Mouse (Mus musculus): Measurements from ENCODE around the gene Rbfox2. TPM values are rescaled to one million over a fixed set of nuclear protein-coding genes. Genes with fewer than 3 reads are reported as not detected.
A peak's percentile ranks its signal among the peaks of the same experiment; 100 is the strongest.

Gene Rbfox2
- polyA plus RNA-seq, 1 experiment from 2014 or later, result 119 TPM

DNA sequence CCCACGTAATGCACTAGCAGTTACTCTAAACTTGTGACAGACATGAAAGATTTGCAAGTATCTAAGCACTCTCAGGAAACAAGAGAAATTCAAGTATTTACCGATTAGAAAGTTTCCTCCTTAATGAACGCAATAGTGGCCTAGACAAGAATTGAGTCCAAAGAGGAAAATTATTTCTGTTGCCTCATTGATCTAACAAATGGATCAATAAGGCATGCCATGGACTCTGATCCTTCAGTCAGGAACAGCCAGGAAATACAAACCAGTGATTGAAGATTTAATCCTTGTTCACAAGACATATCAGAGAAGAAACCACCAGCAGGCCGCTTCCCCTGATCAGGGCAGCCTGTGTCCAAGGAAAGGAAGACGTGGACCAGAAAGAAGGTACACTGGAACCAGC is 164.0 kb downstream of the Rbfox2 start:
- Histone ChIP-seq H3K4me2 (no peak overlapping the region), H3K27me3 (no peaks in the 10 kb centered on the region), H3K9ac (no peak overlapping the region), H3K9me3 (no peaks in the 10 kb centered on the region), H3K36me3 (replicated peaks) (peaks cover 8% of the 10 kb centered on the region; the same call in 1 of the 2 replicates), H3K27ac (no peak overlapping the region), H3K4me3 (replicated peaks) (no peak overlapping the region), H3K4me1 (peaks cover 39% of the 10 kb centered on the region)
- WGBS, result 92% methylated on average over 5 of the region's 5 CpGs
- ATAC-seq (ENCODE audit: low FRiP score), result no peak

DNA sequence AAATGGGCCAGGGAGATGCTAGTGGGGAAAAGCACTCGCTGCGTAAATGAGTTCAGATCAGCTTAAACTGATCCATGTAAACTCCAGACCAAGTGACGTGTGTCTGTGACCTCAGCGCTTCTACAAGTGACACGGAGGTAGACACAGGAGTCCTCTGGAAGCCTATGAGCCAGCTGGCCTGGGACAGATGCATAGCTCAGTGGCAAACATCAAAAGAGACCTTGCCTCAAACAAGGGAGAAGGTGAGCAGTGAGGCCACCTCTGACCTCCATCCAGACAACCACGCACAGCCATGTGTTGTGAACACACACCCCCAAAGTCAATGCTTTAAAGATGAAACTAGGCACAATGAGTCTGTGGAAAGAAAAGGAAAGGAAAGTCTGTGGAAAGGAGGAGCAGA is 164.5 kb downstream of the Rbfox2 start:
- H3K36me3 ChIP-seq (replicated peaks), result peaks cover 8% of the 10 kb centered on the region; the same call in 1 of the 2 replicates
- 83% methylated on average over 6 of the region's 6 CpGs for WGBS
- ATAC-seq (ENCODE audit: low FRiP score), result no peak
- H3K4me3 ChIP-seq (replicated peaks), result no peak overlapping the region
- no peak overlapping the region for H3K9ac ChIP-seq
- no peaks in the 10 kb centered on the region for H3K9me3 ChIP-seq
- no peak overlapping the region for H3K27ac ChIP-seq
- H3K4me2 ChIP-seq, result no peak overlapping the region
- H3K27me3 ChIP-seq, result no peaks in the 10 kb centered on the region
- H3K4me1 ChIP-seq, result peaks cover 37% of the 10 kb centered on the region

DNA sequence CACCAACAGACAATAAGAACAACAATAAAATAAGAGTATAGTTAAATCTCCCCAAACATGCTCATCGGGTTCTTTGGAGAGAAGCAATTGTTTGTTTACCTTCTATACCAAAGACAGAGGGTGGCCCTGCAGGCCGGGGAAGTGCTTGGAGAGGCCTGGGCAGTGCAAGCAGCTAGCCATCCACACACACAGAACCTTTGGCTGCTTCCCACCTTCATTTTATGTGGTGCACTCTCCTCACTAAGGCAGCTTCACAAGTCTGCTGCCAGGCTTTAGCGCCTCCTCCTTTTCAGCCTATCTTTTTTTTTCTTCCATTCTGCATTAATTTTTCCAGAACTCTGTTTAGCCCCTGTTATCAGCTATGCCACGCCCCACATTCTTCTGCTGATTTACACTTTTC is 165.1 kb downstream of the Rbfox2 start:
- peaks cover 8% of the 10 kb centered on the region; the same call in 1 of the 2 replicates for H3K36me3 ChIP-seq (replicated peaks)
- ATAC-seq (ENCODE audit: low FRiP score), result no peak
- peaks cover 37% of the 10 kb centered on the region for H3K4me1 ChIP-seq
- H3K27ac ChIP-seq, result no peak overlapping the region
- no peaks in the 10 kb centered on the region for H3K27me3 ChIP-seq
- no peak overlapping the region for H3K9ac ChIP-seq
- H3K4me2 ChIP-seq, result no peak overlapping the region
- H3K4me3 ChIP-seq (replicated peaks), result no peak overlapping the region
- no peaks in the 10 kb centered on the region for H3K9me3 ChIP-seq
- 84% methylated on average over 4 of the region's 4 CpGs for WGBS

DNA sequence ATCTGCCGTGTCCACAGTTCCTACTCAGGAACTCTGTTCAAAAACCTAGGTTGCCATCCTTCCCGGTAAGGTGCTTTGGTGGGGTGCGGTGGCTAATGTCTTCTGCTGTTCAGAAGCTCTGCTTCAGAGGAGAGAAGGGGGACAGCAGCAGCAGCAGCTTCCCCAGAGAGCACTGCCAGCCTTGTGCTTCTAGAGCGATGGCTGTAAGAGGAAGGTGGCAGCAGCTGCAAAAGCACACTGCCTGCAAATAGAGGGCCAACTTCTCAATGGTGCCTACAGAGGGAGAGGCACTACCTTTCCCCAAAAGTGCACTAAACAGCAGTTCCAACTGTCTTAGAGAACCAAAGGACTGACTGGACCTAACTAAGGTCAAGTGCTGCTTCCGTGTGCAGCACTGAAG is 168.5 kb downstream of the Rbfox2 start:
- Histone ChIP-seq H3K4me1 (peaks cover 20% of the 10 kb centered on the region), H3K36me3 (replicated peaks) (peaks cover 25% of the 10 kb centered on the region), H3K27me3 (no peaks in the 10 kb centered on the region), H3K9ac (no peak overlapping the region), H3K4me3 (replicated peaks) (no peak overlapping the region), H3K4me2 (no peak overlapping the region), H3K27ac (no peak overlapping the region), H3K9me3 (peaks cover 3% of the 10 kb centered on the region; the same call in 1 of the 2 replicates)
- ATAC-seq (ENCODE audit: low FRiP score), result no peak
- WGBS, result 88% methylated on average over 5 of the region's 5 CpGs

DNA sequence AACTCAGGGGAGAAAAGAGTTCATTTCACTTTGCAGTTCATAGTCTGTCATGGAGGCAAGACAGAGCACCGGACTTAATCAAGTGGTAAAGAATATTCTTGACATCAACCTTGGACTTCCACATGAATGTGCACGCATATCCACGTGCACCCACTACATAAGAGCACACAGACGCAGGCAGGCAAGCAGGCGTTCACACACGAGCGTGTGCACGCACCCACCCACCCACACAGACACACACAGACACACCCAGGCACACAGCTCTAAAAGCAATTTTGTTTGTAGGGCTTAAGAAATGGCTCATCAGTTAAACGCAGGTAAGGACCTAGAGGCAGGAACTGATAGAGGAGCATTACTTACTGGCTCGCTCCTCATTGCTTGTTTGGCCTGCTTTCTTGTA is 172.3 kb downstream of the Rbfox2 start:
- no peaks in the 10 kb centered on the region for H3K27me3 ChIP-seq
- WGBS, result 98% methylated on average over 10 of the region's 10 CpGs
- H3K9me3 ChIP-seq, result peaks cover 3% of the 10 kb centered on the region; the same call in 1 of the 2 replicates
- no peak overlapping the region for H3K27ac ChIP-seq
- ATAC-seq (ENCODE audit: low FRiP score), result no peak
- peaks cover 46% of the 10 kb centered on the region for H3K36me3 ChIP-seq (replicated peaks)
- H3K9ac ChIP-seq, result no peak overlapping the region
- 0 out of 2 replicates have a peak, but pooled peaks cover 5% of the 10 kb centered on the region for H3K4me1 ChIP-seq
- H3K4me2 ChIP-seq, result no peak overlapping the region
- H3K4me3 ChIP-seq (replicated peaks), result no peak overlapping the region

DNA sequence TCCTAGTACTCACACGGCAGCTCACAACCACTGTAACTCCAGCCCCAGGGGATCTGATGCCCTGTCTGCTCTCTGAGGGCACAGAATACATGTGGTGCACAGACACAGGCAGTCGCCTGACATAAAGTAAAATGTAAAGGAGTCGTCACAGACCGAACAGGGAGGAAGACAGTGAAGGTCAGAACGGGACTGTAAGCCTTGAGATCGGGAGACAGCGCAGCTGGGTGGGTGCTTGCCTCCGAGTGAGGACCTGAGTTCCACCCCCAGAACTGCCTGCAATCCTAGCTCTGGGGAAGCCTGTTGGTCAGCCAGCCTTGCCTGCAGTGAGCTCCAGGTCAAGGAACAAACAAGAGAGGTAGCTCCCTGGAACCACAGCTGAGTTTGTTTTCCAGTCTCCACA is 177.7 kb downstream of the Rbfox2 start:
- H3K36me3 ChIP-seq (replicated peaks), result peaks cover 37% of the 10 kb centered on the region
- no peaks in the 10 kb centered on the region for H3K27me3 ChIP-seq
- H3K9me3 ChIP-seq, result no peaks in the 10 kb centered on the region
- no peak overlapping the region for H3K4me2 ChIP-seq
- no peaks in the 10 kb centered on the region for H3K4me1 ChIP-seq
- no peak for ATAC-seq (ENCODE audit: low FRiP score)
- no peak overlapping the region for H3K9ac ChIP-seq
- H3K4me3 ChIP-seq (replicated peaks), result no peak overlapping the region
- no peak overlapping the region for H3K27ac ChIP-seq
- 91% methylated on average over 8 of the region's 8 CpGs for WGBS

DNA sequence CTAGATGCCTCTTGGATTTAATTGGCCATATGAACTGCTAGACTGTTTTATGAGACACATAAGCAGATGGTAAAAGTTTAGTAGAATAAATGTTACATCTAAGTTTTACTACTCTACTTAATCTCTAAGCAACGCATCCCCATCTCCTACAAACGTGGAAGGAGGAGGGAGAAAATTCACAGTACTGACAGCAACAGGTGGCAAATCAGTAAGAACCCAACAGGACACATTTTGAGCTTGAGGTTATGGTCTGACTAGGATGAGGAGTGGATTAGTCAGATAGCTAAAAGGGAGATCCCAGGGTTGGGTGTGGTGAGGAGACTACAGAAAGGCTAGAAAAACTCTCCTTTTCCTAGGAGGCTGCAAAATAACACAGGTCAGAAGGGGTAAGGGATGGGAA is 179.1 kb downstream of the Rbfox2 start:
- no peak overlapping the region for H3K4me3 ChIP-seq (replicated peaks)
- no peaks in the 10 kb centered on the region for H3K27me3 ChIP-seq
- H3K4me1 ChIP-seq, result no peaks in the 10 kb centered on the region
- no peak for ATAC-seq (ENCODE audit: low FRiP score)
- H3K9ac ChIP-seq, result no peak overlapping the region
- no peak overlapping the region for H3K27ac ChIP-seq
- peaks cover 34% of the 10 kb centered on the region for H3K36me3 ChIP-seq (replicated peaks)
- 93% methylated on average over 2 of the region's 2 CpGs for WGBS
- no peak overlapping the region for H3K4me2 ChIP-seq
- no peaks in the 10 kb centered on the region for H3K9me3 ChIP-seq

DNA sequence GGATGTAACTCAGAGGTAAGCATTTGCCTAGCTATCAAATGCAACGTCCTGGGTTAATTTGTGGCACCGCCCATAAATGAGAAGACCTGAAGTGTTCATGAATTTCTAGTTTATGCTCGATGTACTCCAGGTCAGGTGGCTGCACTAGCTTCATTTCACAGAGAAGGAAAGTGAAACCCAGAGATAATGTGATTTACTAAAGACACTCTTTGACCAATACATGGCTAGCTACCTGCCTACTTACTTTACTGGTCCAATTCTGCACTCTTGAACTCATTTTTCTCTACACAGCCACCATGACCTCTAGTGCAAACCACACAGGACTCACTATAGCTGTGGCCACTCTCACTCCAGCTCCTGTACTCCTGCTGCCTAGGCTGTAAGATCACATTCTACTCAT is 180.1 kb downstream of the Rbfox2 start:
- Histone ChIP-seq H3K9me3 (no peaks in the 10 kb centered on the region), H3K9ac (no peak overlapping the region), H3K27me3 (no peaks in the 10 kb centered on the region), H3K27ac (no peak overlapping the region), H3K36me3 (replicated peaks) (peaks cover 23% of the 10 kb centered on the region), H3K4me1 (no peaks in the 10 kb centered on the region), H3K4me2 (no peak overlapping the region), H3K4me3 (replicated peaks) (no peak overlapping the region)
- WGBS, result 94% methylated on average over 3 of the region's 3 CpGs
- ATAC-seq (ENCODE audit: low FRiP score), result no peak

DNA sequence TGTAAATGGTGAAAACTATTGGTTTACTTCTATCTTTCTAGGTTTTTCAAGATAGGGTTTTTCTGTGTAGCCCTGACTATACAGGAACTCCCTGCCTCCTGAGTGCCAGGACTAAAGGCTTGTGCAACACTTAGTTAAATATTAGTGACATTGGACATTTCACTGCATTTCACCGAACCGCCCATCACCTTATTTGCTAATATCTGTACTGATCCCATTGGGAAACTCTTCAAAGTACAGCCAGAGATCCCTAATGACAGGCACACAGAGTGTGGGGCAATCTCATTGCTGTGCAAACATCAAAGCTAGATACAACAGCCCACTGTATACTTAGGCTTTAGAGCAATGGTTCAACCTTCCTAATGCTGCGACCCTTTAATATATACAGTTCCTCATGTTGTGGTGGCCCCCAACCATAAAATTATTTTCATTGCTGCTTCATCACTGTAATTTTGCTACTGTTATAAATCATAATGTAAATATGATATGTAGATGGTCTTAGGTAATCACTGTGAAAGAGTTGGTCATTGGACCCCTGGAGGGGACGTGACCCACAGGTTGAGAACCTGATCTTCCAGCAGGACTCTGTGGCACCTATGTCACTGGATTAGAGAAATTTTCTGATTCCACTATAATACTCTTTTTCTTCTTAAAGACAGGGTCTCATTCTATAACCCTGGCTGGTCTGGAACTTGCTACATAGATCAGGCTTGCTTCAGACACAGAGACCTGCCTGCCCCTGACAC is 182.3 kb downstream of the Rbfox2 start:
- Histone ChIP-seq H3K27me3 (no peaks in the 10 kb centered on the region), H3K27ac (no peak overlapping the region), H3K36me3 (replicated peaks) (peaks cover 8% of the 10 kb centered on the region), H3K4me3 (replicated peaks) (no peak overlapping the region), H3K9ac (no peak overlapping the region), H3K4me1 (no peaks in the 10 kb centered on the region), H3K9me3 (no peaks in the 10 kb centered on the region), H3K4me2 (no peak overlapping the region)
- 94% methylated on average over 4 of the region's 4 CpGs for WGBS
- no peak for ATAC-seq (ENCODE audit: low FRiP score)

DNA sequence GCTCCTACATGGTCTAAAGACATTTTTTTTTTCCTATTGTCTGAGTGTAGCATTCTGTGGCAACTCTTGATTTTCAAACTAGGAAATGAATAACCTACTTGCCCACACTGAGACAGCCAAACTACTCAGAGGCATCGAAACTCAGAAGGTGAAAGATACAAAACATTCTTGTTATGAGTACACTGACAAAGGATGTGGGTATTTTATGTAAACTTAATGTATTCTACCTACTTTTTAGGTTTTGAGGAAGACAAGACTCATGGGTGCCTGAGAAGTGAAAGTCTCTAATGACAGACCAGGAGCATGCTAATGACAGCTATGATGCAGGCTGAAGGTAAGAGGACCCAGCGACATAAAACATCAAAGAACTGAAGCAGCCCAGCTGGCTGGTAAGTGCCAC is 184.0 kb downstream of the Rbfox2 start:
- Histone ChIP-seq H3K9me3 (no peaks in the 10 kb centered on the region), H3K4me3 (replicated peaks) (no peak overlapping the region), H3K27me3 (no peaks in the 10 kb centered on the region), H3K27ac (no peak overlapping the region), H3K9ac (no peak overlapping the region), H3K4me1 (no peaks in the 10 kb centered on the region), H3K36me3 (replicated peaks) (no peaks in the 10 kb centered on the region), H3K4me2 (no peak overlapping the region)
- ATAC-seq (ENCODE audit: low FRiP score), result no peak
- WGBS, result 85% methylated on average over 2 of the region's 2 CpGs

DNA sequence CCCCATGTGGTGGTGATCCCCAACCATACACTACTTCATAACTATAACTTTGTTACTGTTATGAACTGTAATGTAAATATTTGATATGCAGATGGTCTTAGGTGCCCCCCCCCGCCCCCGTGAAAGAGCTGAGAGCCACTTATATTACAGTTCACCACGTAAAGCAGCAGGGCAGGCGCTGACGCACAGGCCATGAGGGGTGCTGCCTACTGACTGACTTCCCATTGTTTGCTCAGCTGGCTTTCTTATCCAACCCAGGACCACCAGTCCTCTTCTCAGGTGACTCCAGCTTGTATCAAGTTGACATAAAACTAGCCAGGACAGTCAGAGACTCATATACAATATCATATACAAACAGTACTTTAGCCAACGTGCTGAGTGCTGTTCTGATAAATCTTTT is 184.6 kb downstream of the Rbfox2 start:
- Histone ChIP-seq H3K9ac (no peak overlapping the region), H3K9me3 (no peaks in the 10 kb centered on the region), H3K4me3 (replicated peaks) (no peak overlapping the region), H3K27ac (no peak overlapping the region), H3K27me3 (no peaks in the 10 kb centered on the region), H3K36me3 (replicated peaks) (no peaks in the 10 kb centered on the region), H3K4me1 (no peaks in the 10 kb centered on the region), H3K4me2 (no peak overlapping the region)
- ATAC-seq (ENCODE audit: low FRiP score), result no peak
- 88% methylated on average over 6 of the region's 6 CpGs for WGBS

DNA sequence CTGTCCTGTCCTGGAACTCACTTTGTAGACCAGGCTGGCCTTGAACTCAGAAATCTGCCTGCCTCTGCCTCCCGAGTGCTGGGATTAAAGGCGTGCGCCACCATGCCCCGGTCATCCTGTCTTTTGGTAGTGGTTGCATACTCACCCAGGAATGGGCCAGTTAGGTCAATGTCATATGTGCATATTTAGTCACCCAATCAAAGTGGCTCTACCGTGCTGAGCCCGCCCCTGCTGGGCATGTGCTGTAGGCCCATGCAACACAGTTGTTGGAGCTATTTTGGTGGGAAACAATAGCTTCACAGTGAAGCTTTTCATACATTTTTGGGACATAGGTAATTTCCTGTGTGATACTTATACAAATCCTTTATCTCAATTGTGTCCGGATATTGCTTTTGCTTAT is 187.1 kb downstream of the Rbfox2 start:
- Histone ChIP-seq H3K4me1 (no peaks in the 10 kb centered on the region), H3K9ac (no peak overlapping the region), H3K27ac (no peak overlapping the region), H3K27me3 (no peaks in the 10 kb centered on the region), H3K9me3 (no peaks in the 10 kb centered on the region), H3K4me2 (no peak overlapping the region), H3K4me3 (replicated peaks) (no peak overlapping the region), H3K36me3 (replicated peaks) (peaks cover 18% of the 10 kb centered on the region)
- 98% methylated on average over 7 of the region's 7 CpGs for WGBS
- no peak for ATAC-seq (ENCODE audit: low FRiP score)

DNA sequence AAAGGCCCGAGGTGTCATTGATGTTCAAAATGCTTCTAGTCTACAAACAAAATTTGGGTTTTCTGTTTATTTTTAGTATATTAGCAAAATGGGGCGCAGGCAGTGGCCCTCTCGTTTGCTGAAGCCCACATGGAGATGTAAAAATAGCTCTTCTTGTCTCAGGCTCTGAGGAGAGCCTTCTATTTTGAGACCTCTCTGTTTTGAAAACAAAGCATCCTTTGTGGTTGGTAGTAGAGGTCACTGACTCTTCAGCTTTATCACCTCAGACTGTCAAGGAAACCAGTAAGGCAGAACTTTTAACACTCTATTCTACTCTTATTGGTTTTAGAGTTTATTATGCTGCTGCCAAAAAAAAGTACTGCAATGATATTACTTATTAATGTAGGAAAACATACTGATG is 189.6 kb downstream of the Rbfox2 start:
- 54% methylated on average over 3 of the region's 3 CpGs for WGBS
- Histone ChIP-seq H3K36me3 (replicated peaks) (peaks cover 37% of the 10 kb centered on the region), H3K4me3 (replicated peaks) (no peak overlapping the region), H3K4me1 (no peaks in the 10 kb centered on the region), H3K27ac (0 out of 2 replicates have a peak overlapping the region, but pooled peaks have one; percentile 6), H3K9me3 (no peaks in the 10 kb centered on the region), H3K27me3 (no peaks in the 10 kb centered on the region), H3K9ac (no peak overlapping the region), H3K4me2 (no peak overlapping the region)
- no peak for ATAC-seq (ENCODE audit: low FRiP score)

All from forebrain, embryonic 12.5 days (tissue).